Mouse (Mus musculus) kidney, adult 9 months (tissue): ENCODE data around the gene Gm11541.

Experiments
- DNase-seq: peaks from one replicate; pipeline ENCODE4 v3.0.0; 2022

Gene Gm11541

DNA sequence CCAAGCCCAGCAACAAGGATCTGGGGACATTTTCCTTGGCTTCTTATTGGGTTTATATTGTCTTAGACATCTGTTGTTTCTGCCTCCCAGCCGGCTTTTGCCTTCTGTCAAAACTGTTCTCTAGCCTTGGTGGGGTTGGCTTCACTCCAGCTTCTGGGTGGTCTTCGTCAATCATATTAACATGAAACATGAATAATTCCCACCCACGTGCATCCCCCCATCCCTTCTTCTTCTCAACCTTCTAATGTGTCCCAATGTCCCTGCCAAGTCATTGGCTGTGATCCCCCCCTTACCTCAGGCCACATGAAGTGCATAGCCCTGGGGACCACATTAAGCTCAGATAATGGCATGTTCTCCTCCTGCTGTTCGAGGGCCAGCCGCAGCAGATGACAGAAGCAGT, at the start of gene Gm11541:
Gm11541 (minus strand) TSS at position 28 of the 400 bp plus-strand sequence.
- DNase-seq, result no peak

DNA sequence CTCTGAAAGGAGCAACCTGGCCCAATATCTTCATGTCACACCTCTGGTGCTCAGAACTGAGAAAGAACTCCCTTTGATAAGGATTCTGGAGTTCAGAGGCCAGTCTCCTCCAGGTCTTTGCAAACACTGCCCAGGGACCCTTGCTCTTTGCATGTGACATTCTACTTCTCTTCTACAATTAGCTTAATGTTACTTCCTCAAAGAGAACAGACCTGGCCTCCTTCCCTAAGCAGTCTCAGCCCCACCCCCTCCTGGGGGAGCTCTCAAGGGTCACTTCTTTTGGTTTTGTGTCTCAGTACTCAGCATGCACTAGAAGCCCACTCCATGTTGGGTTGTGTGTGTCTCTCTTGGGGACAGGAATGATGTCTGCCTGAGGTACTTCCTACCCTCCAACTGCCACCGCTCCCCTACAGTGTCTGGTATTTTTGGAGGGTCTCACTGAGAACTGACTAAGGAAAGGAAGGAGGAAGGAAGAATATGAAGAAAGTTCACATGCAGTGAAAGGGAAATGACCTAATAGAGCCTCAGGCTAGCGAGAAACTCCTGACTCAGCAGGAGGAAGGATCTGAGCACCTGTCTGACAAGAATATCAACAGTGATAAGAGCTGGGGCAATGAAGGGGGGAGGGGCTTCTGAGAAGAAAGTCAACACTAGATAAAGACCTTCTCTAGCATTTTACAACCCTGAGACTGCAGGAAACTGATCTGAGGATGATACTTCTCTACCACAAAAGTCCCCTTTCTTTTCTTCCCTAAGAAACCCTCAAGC, 48.8 kb upstream of the Gm11541 start:
- DNase-seq, result no peak

DNA sequence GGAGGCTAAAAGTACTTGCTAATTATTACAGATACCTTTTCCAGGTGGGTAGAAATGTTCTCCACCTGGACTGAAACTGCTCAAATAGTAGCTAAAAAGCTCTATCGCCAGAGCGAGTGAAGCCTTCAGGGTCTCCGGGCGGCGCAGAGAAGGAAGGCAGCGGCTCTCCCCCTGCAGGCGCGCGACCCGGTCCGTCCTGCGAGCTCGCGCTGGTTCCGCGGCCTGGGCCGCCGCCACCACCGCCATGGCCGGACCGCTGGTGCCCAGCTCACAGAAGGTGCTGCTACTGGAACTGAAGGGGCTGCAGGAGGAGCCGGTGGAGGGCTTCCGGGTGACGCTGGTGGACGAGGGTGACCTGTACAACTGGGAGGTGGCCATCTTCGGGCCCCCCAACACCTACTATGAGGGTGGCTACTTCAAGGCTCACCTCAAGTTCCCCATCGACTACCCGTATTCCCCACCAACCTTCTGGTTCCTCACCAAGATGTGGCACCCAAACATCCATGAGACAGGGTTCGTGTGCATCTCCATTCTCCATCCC, 37.5 kb upstream of the Gm11541 start, which contains the start of gene Cdc34b:
Cdc34b (plus strand) TSS at position 51 of the 541 bp plus-strand sequence.
- DNase-seq, result no peak

GRCm38 (mm10) chr11:94735746-94736145, 31.4 kb upstream of the Gm11541 start:
- DNase-seq, result peak; percentile 16

DNA sequence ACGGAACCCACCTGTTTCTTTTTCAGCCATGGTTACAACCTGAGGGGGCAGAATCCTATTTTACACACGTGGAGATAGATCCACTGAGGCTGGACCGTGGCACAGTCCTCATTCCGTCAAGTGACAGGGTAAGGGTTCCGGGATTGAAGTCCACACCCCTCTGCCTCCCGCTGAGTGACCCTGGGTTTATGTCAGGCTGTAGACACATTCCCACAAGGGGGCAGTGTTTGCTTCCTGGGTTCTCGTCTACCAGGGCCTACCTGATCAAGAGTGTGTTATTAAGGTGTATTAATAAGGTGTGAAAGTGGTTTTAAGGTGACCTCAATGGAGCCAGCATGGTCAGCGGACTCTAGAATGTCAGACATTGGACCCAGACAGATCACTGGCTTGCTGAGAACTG, 28.5 kb upstream of the Gm11541 start:
- peak; percentile 71 for DNase-seq

GRCm38 (mm10) chr11:94731229-94731628, 26.9 kb upstream of the Gm11541 start:
- DNase-seq, result no peak

- DNase-seq, result peak; percentile 71
Observed at GRCm38 (mm10) chr11:94730261-94730660, 26.0 kb upstream of the Gm11541 start.

- DNase-seq, result no peak
Observed at GRCm38 (mm10) chr11:94729565-94729964, 25.3 kb upstream of the Gm11541 start.

DNA sequence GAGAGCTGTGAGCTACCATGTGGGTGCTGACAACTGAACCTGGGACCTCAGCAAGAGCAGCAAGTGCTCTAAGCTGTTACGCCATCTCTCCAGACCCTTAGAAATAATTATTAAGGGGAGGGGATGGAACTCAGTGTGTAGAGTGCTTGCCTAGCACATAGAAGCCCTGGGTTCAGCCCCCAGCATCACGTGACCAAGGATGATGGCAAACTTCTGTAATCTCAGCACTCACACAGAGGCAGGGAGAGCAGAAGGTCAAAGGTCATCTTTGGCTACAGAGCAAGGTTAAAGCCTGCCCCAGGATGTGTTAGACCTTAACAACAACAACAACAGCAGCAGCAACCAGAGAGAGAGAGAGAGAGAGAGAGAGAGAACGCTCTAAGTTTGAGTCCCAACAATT, 24.2 kb upstream of the Gm11541 start:
- no peak for DNase-seq

GRCm38 (mm10) chr11:94727306-94727705, 23.0 kb upstream of the Gm11541 start:
- no peak for DNase-seq

GRCm38 (mm10) chr11:94719216-94719615, 14.9 kb upstream of the Gm11541 start:
- DNase-seq, result no peak

- no peak for DNase-seq
Observed at GRCm38 (mm10) chr11:94718113-94718909, 14.0 kb upstream of the Gm11541 start.

DNA sequence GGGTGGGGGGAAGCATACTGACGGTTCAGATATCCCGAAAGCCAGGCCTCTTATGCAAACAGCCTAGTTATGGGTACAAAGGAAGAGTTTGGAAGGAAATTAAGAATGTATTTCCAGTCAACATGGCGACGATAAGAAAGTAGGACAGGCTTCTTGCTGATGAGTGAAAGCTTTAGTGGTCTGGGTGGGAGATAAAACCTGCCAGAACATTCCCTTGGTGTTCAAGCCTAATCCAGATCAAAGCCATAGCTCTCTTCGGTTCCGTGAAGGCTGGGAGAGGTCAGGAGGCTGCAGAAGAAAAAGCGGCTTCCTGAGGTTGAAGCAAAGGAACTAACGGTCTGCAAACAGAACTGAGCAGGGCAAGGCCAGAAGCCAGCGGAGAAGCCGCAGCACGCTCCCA, 12.9 kb upstream of the Gm11541 start:
- DNase-seq, result no peak

DNA sequence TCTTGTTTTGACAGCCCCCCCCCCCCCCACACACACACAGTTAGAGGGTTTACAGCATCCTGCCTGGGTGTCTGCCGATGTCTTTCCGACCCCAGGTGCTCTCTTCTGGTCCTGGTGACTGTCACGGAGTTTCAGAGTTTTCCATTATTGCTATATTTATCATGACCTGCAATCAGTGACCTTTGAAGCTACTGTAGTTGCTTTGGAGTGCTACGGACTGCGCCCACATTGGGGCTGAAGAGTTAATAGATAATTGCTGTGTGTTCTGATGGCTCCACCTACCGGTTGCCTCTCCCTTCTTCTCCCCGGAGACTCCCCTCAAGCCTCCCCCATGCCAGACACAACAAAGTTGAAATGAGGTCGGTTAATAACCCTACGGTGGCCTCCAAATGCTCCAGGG, 12.5 kb upstream of the Gm11541 start:
- DNase-seq, result peak; percentile 47

DNA sequence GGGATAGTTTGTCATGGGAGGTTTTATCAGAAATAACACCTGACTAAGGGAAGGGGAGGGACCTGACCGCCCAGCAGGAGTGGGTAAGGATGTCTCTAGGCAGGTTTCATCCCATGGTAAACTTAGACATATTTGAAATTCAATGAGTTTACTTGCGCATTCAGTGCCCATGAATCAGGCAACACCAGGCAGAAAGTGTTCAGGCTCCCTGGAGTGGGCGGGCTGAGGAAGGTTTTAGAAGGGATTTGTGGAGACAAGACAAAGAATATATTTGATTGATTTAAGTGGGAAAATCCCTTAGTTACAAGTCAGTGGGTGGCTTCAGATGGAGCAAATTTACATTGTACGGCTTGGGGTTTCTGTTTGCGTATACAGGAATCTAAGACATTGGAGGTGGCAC, 11.3 kb upstream of the Gm11541 start:
- no peak for DNase-seq

- DNase-seq, result no peak
Observed at GRCm38 (mm10) chr11:94713246-94713860, 9.1 kb upstream of the Gm11541 start.

GRCm38 (mm10) chr11:94704020-94704419, 279 bp downstream of the Gm11541 start:
- no peak for DNase-seq

- no peak for DNase-seq
Observed at GRCm38 (mm10) chr11:94702216-94702610, 2.1 kb downstream of the Gm11541 start.

DNA sequence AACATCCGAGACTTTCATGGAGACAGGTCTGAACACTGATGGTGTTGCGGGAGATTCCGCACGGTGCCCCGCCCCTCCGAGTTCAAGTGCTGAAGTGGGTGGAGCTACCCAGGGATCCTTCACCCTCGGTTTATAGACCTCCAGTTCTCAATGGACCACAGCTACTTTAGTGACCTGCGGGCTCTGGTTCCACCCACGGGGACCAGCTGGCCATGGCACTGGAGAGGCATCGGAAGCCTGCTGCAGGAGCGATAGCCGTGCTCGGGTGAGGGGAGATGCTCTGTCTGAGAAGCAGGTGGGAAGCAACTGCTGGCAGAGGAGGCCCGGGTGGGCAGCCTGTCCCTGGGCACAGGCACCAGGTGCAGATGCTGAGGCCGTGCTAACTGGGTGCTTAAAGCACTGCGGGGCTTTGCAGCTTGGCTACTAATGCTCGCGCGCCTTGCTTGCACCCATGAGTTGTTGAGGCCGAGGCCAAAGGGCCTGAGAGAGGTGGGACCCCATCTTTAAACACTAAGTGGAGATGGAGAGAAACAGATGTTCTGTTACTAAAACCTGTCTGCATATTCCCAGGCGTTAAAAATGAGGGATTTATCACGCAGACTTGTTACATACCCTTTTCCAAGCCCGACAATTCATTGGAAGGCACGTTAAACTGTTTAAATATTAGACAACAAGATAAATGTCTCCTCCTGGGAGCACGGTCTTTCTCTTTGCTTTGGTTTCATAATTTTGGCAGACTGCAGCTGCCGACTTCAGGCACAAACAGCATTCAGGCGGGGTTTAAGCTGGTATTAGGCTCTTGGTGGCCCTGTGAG, 2.7 kb downstream of the Gm11541 start:
- no peak for DNase-seq

DNA sequence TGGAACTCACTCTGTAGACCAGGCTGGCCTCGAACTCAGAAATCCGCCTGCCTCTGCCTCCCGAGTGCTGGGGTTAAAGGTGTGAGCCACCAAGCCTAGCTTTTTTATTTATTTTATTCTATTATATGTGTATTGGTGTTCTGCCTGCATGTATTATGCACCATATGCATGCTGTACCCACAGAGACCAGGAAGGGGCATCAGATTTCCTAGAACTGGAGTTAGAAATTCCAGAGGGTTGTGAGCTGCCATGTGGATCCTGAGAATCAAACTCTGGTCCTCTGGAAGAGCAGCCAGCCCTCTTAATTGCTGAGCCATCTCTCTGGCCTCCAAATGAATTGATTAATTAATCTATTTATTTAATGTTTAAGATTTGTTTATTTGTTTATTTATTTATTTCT, 4.9 kb downstream of the Gm11541 start:
- no peak for DNase-seq

DNA sequence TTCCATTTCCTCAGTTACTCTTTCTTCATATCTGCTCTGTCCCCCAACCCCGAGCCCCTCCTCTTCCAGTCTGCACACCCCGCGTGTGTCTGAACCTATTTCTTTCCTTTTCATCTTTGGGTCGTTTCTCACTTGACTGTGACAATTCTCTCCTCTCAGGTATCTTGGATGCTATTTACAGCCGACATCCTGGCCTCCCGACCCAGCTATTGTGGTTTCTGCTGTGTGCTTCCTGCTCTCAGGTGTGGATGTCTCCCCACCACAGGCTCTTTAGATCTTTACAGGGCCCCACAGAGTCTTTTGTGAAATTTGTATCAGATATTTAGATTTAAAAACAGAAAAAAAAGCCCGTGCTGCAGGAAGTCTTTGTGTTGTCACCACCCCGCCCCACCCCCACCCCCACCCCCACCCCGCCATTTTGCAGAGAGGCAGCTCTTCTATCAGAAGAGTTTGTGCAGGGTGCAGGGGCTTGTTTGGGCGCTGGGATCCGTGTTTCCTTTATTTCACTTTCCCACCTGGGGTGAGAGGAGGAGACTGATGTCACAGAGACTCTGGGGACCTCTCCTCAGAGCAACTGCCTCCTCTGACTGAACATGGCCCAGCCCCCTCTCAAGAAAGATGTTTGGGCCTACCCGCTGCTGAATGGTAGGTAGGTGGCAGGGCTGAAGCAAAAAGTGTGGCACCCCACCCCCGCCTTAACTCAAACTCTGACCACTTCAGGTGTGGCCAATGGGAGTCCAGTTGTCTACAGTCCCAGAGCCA, 6.4 kb downstream of the Gm11541 start:
- no peak for DNase-seq

DNA sequence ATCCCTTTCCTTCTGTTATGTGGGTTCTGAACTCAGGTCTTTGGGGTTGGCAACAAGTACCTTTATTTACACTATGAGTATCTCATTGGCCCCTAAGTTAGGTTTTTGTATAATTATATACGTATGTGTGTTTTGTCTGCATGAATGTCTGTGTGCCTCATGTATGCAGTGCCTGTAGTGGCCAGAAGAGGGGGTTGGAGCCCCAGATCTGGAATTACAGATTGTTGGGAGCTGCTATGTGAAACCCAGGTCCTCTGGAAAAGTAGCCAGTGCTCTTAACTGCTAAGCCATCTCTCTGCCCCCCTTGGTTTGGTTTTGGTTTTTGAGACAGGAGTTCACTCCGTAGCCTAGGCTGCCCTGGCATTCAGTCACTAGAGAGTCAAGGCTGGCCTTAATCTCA, 7.2 kb downstream of the Gm11541 start:
- no peak for DNase-seq
